Mouse (Mus musculus) adrenal gland, postnatal 4 days (tissue): ENCODE results near the gene Ppm1g. TPM values are rescaled to one million over a fixed set of nuclear protein-coding genes. Genes with fewer than 3 reads are reported as not detected.
"Not testable (repeated sequence)": the region's sequence is repeated elsewhere in the genome, so short reads cannot be mapped to it uniquely, and the experiment has no call there.

ENCODE experiments used
- DNase-seq, 2 experiments: peaks; one replicate each; pipeline ENCODE4 v3.0.0; 2021 to 2022; ENCODE audit warnings: low spot score in 2 of 2, mixed read lengths in 2 of 2
- total RNA-seq, 2 experiments: library from RNA; stranded (reverse); gene quantifications; 2 replicates each; pipeline ENCODE4 v1.2.3; 2021

Ppm1g gene
- total RNA-seq, 2 experiments from 2014 or later = 107 to 117 TPM

GRCm38 (mm10) chr5:31219911-31220447, 508 bp downstream of the Ppm1g start:
- DNase-seq = no peak

- DNase-seq = no peak
Measured at GRCm38 (mm10) chr5:31219474-31219873, 1.0 kb downstream of the Ppm1g start.

- DNase-seq = no peak
Measured at GRCm38 (mm10) chr5:31219070-31219469, 1.4 kb downstream of the Ppm1g start.

GRCm38 (mm10) chr5:31218294-31218693, 2.2 kb downstream of the Ppm1g start:
- no peak for DNase-seq

GRCm38 (mm10) chr5:31216554-31216953, 3.9 kb downstream of the Ppm1g start:
- not testable (repeated sequence) for DNase-seq

- no peak for DNase-seq
Measured at GRCm38 (mm10) chr5:31204421-31204820, 16.1 kb downstream of the Ppm1g start.

GRCm38 (mm10) chr5:31203866-31204265, 16.6 kb downstream of the Ppm1g start:
- DNase-seq = no peak

- DNase-seq = no peak
Measured at GRCm38 (mm10) chr5:31202933-31203332, 17.6 kb downstream of the Ppm1g start.

GRCm38 (mm10) chr5:31201742-31202590, 18.5 kb downstream of the Ppm1g start, which contains the start of gene Zfp513:
Gene Zfp513, minus strand, starts transcription at chr5:31202303.
- DNase-seq = peak; percentile 87 to 89

GRCm38 (mm10) chr5:31201042-31201741, 19.3 kb downstream of the Ppm1g start:
- no peak for DNase-seq

- no peak for DNase-seq
Measured at GRCm38 (mm10) chr5:31200327-31200768, 20.1 kb downstream of the Ppm1g start.

GRCm38 (mm10) chr5:31199893-31200292, 20.6 kb downstream of the Ppm1g start:
- no peak for DNase-seq

GRCm38 (mm10) chr5:31199321-31199892, 21.1 kb downstream of the Ppm1g start:
- no peak for DNase-seq

- DNase-seq = no peak
Measured at GRCm38 (mm10) chr5:31198616-31199320, 21.7 kb downstream of the Ppm1g start.

GRCm38 (mm10) chr5:31198170-31198569, 22.3 kb downstream of the Ppm1g start:
- DNase-seq = no peak

GRCm38 (mm10) chr5:31197072-31197471, 23.4 kb downstream of the Ppm1g start:
- DNase-seq = no peak

GRCm38 (mm10) chr5:31196207-31196606, 24.3 kb downstream of the Ppm1g start:
- DNase-seq = no peak

GRCm38 (mm10) chr5:31195671-31196070, 24.8 kb downstream of the Ppm1g start:
- no peak for DNase-seq

- no peak for DNase-seq
Measured at GRCm38 (mm10) chr5:31194486-31195485, 25.7 kb downstream of the Ppm1g start.
